Mouse (Mus musculus) retina, embryonic 14.5 days (tissue): ENCODE data around the gene Elp5.
"Not testable (repeated sequence)": the region's sequence is repeated elsewhere in the genome, so short reads cannot be mapped to it uniquely, and the experiment has no call there.

ENCODE experiments used
- DNase-seq: peaks from one replicate; pipeline ENCODE4 v3.0.0-alpha.2; 2015; ENCODE audit warnings: low spot score

The Elp5 gene

GRCm38 (mm10) chr11:69955618-69956017, 26.7 kb downstream of the Elp5 start:
- DNase-seq: not testable (repeated sequence)

GRCm38 (mm10) chr11:69953267-69953915, 28.9 kb downstream of the Elp5 start:
- no peak for DNase-seq

- no peak for DNase-seq
Observed at GRCm38 (mm10) chr11:69952274-69952673, 30.0 kb downstream of the Elp5 start.

- DNase-seq: peak; percentile 61
Observed at GRCm38 (mm10) chr11:69950807-69951459, 31.4 kb downstream of the Elp5 start.

- DNase-seq: peak; percentile 96
Observed at GRCm38 (mm10) chr11:69948763-69949150, 33.6 kb downstream of the Elp5 start.

- peak; percentile 96 for DNase-seq
Observed at GRCm38 (mm10) chr11:69948066-69948762, 34.1 kb downstream of the Elp5 start, which contains the start of gene Slc2a4. Gene Slc2a4 (minus strand): TSS chr11:69948188.

GRCm38 (mm10) chr11:69947337-69948065, 34.8 kb downstream of the Elp5 start:
- no peak for DNase-seq

GRCm38 (mm10) chr11:69945997-69946891, 36.1 kb downstream of the Elp5 start:
- no peak for DNase-seq

GRCm38 (mm10) chr11:69945216-69945615, 37.1 kb downstream of the Elp5 start:
- no peak for DNase-seq

GRCm38 (mm10) chr11:69940962-69941361, 41.4 kb downstream of the Elp5 start:
- no peak for DNase-seq

GRCm38 (mm10) chr11:69939731-69940130, 42.6 kb downstream of the Elp5 start:
- DNase-seq: no peak

GRCm38 (mm10) chr11:69939181-69939580, 43.1 kb downstream of the Elp5 start:
- no peak for DNase-seq

GRCm38 (mm10) chr11:69938401-69938979, 43.8 kb downstream of the Elp5 start:
- no peak for DNase-seq

- DNase-seq: no peak
Observed at GRCm38 (mm10) chr11:69937834-69938233, 44.5 kb downstream of the Elp5 start.

- no peak for DNase-seq
Observed at GRCm38 (mm10) chr11:69937385-69937784, 44.9 kb downstream of the Elp5 start.

GRCm38 (mm10) chr11:69936714-69937347, 45.5 kb downstream of the Elp5 start:
- DNase-seq: no peak

GRCm38 (mm10) chr11:69936156-69936555, 46.2 kb downstream of the Elp5 start:
- DNase-seq: no peak

GRCm38 (mm10) chr11:69935137-69935879, 47.0 kb downstream of the Elp5 start, which contains the start of gene Ybx2:
Gene Ybx2 (plus strand): TSS chr11:69935796.
- peak; percentile 85 for DNase-seq

GRCm38 (mm10) chr11:69934681-69935080, 47.6 kb downstream of the Elp5 start:
- no peak for DNase-seq

GRCm38 (mm10) chr11:69934169-69934568, 48.1 kb downstream of the Elp5 start:
- DNase-seq: peak; percentile 96
